Mouse (Mus musculus) liver, embryonic 16.5 days (tissue): Measurements from ENCODE around the gene Chrna1. TPM values are rescaled to one million over a fixed set of nuclear protein-coding genes. Genes with fewer than 3 reads are reported as not detected.

Experiments
- ATAC-seq: fragments of 200-750 bp; cut with Nextera tagmentation; 2 replicates; pipeline ENCODE4 v1.8.0; 2017; ENCODE audit warnings: low read depth, mild to moderate bottlenecking, moderate number of reproducible peaks, moderate library complexity
- H3K27ac ChIP-seq: fragments of 300-500 bp; sonication (generic); 2 replicates; pipeline ENCODE4 v1.5.1; 2014; ENCODE audit warnings: mild to moderate bottlenecking, low read length
- H3K27me3 ChIP-seq: fragments of 300-500 bp; sonication (generic); 2 replicates; pipeline ENCODE4 v1.6.1; 2014; ENCODE audit warnings: low read depth, low read length, mixed read lengths; ENCODE audit not compliant: control insufficient read depth, insufficient read depth
- H3K36me3 ChIP-seq: fragments of 300-500 bp; sonication (generic); 2 replicates; pipeline ENCODE4 v1.6.1; 2014; ENCODE audit warnings: mild to moderate bottlenecking; ENCODE audit not compliant: control insufficient read depth, insufficient read depth
- H3K4me1 ChIP-seq: fragments of 300-500 bp; sonication (generic); 2 replicates; pipeline ENCODE4 v1.6.1; 2014; ENCODE audit warnings: low read depth, low read length, mixed read lengths; ENCODE audit not compliant: control insufficient read depth
- H3K4me2 ChIP-seq: fragments of 300-500 bp; sonication (generic); 2 replicates; pipeline ENCODE4 v1.6.1; 2014; ENCODE audit warnings: low read depth, low read length, mixed read lengths
- H3K4me3 ChIP-seq: fragments of 300-500 bp; sonication (generic); 2 replicates; pipeline ENCODE4 v1.5.1; 2014; ENCODE audit warnings: low read depth, mild to moderate bottlenecking, low read length
- H3K9ac ChIP-seq: fragments of 300-500 bp; sonication (generic); 2 replicates; pipeline ENCODE4 v1.6.1; 2014; ENCODE audit warnings: low read depth, low read length
- H3K9me3 ChIP-seq: fragments of 300-500 bp; sonication (generic); replicated peaks from 2 replicates; pipeline ENCODE4 v1.6.1; 2016; ENCODE audit warnings: low read length; ENCODE audit not compliant: control insufficient read depth
- WGBS: fragments of 180-500 bp; shearing (Covaris S2); extraction: QIAGEN DNeasy Blood & Tissue Kit; methylation state at CpG from one replicate; pipeline ENCODE4 v1.1.7; 2014; ENCODE audit not compliant: insufficient replicate concordance; 5-methylcytosine and 5-hydroxymethylcytosine counted together
- polyA plus RNA-seq: library from polyadenylated mRNA; unstranded; fragments of >200 nt; fragmentation: Nextera tagmentation; extraction: Ambion mirVana; gene quantifications from 2 replicates; pipeline ENCODE4 v1.2.1, GENCODE M21; 2015

Gene Chrna1
- polyA plus RNA-seq, result 0.20 and 0.26 TPM in 2 replicates

GRCm38 (mm10) chr2:73580166-73580565 lies at the start of gene Chrna1:
Chrna1 (minus strand) TSS chr2:73580338.
- no peaks in the 10 kb centered on the region for H3K4me1 ChIP-seq
- no peak for ATAC-seq

GRCm38 (mm10) chr2:73618486-73619052 lies 38.4 kb upstream of the Chrna1 start:
- no peak overlapping the region for H3K27ac ChIP-seq
- H3K9me3 ChIP-seq, result no peaks in the 10 kb centered on the region
- H3K9ac ChIP-seq, result no peak overlapping the region
- no peaks in the 10 kb centered on the region for H3K27me3 ChIP-seq
- H3K4me2 ChIP-seq, result no peak overlapping the region
- H3K4me3 ChIP-seq, result no peak overlapping the region
- no peak for ATAC-seq
- H3K4me1 ChIP-seq, result no peaks in the 10 kb centered on the region
- WGBS, result 58% methylated on average over 4 of the region's 4 CpGs
- no peaks in the 10 kb centered on the region for H3K36me3 ChIP-seq

More at GRCm38 (mm10) chr2:73580166-73580565, at the start of gene Chrna1:
- no peak within 1 kb of the TSS for H3K4me2 ChIP-seq
- 78% methylated on average over 9 of the region's 9 CpGs for WGBS
- H3K27me3 ChIP-seq, result no peaks in the 10 kb centered on the region
- H3K4me3 ChIP-seq, result no peak within 1 kb of the TSS
- no peaks in the 10 kb centered on the region for H3K36me3 ChIP-seq
- no peak within 1 kb of the TSS for H3K27ac ChIP-seq
- H3K9ac ChIP-seq, result no peak within 1 kb of the TSS
- H3K9me3 ChIP-seq, result no peaks in the 10 kb centered on the region

GRCm38 (mm10) chr2:73616434-73617057 lies 36.4 kb upstream of the Chrna1 start:
- Histone ChIP-seq H3K9me3 (no peaks in the 10 kb centered on the region), H3K27ac (no peak overlapping the region), H3K4me1 (no peaks in the 10 kb centered on the region), H3K36me3 (no peaks in the 10 kb centered on the region), H3K4me3 (no peak overlapping the region), H3K27me3 (no peaks in the 10 kb centered on the region), H3K4me2 (no peak overlapping the region), H3K9ac (no peak overlapping the region)
- ATAC-seq, result peak; percentile 50
- WGBS, result 60% methylated on average over 17 of the region's 17 CpGs

GRCm38 (mm10) chr2:73615456-73615855 lies 35.3 kb upstream of the Chrna1 start:
- no peak overlapping the region for H3K27ac ChIP-seq
- H3K27me3 ChIP-seq, result no peaks in the 10 kb centered on the region
- no peak overlapping the region for H3K9ac ChIP-seq
- no peaks in the 10 kb centered on the region for H3K9me3 ChIP-seq
- no peak overlapping the region for H3K4me2 ChIP-seq
- ATAC-seq, result no peak
- 64% methylated on average over 5 of the region's 5 CpGs for WGBS
- H3K4me1 ChIP-seq, result no peaks in the 10 kb centered on the region
- H3K4me3 ChIP-seq, result no peak overlapping the region
- H3K36me3 ChIP-seq, result no peaks in the 10 kb centered on the region

GRCm38 (mm10) chr2:73614303-73614702 lies 34.2 kb upstream of the Chrna1 start:
- H3K9ac ChIP-seq, result no peak overlapping the region
- ATAC-seq, result no peak
- H3K9me3 ChIP-seq, result no peaks in the 10 kb centered on the region
- H3K36me3 ChIP-seq, result no peaks in the 10 kb centered on the region
- no peak overlapping the region for H3K27ac ChIP-seq
- H3K4me2 ChIP-seq, result no peak overlapping the region
- H3K4me3 ChIP-seq, result no peak overlapping the region
- H3K27me3 ChIP-seq, result no peaks in the 10 kb centered on the region
- 77% methylated on average over 8 of the region's 8 CpGs for WGBS
- H3K4me1 ChIP-seq, result no peaks in the 10 kb centered on the region

- H3K27me3 ChIP-seq, result no peaks in the 10 kb centered on the region
- H3K36me3 ChIP-seq, result no peaks in the 10 kb centered on the region
- H3K27ac ChIP-seq, result no peak overlapping the region
- H3K4me2 ChIP-seq, result no peak overlapping the region
- H3K9ac ChIP-seq, result no peak overlapping the region
- H3K4me3 ChIP-seq, result no peak overlapping the region
- H3K4me1 ChIP-seq, result no peaks in the 10 kb centered on the region
- no peak for ATAC-seq
- 68% methylated on average over 7 of the region's 7 CpGs for WGBS
- H3K9me3 ChIP-seq, result no peaks in the 10 kb centered on the region
Observed at GRCm38 (mm10) chr2:73612941-73613340, 32.8 kb upstream of the Chrna1 start.

GRCm38 (mm10) chr2:73612367-73612914 lies 32.3 kb upstream of the Chrna1 start:
- 68% methylated on average over 6 of the region's 6 CpGs for WGBS
- Histone ChIP-seq H3K27ac (no peak overlapping the region), H3K27me3 (no peaks in the 10 kb centered on the region), H3K9ac (no peak overlapping the region), H3K4me2 (no peak overlapping the region), H3K4me1 (no peaks in the 10 kb centered on the region), H3K4me3 (no peak overlapping the region), H3K9me3 (no peaks in the 10 kb centered on the region), H3K36me3 (no peaks in the 10 kb centered on the region)
- no peak for ATAC-seq

- no peak overlapping the region for H3K27ac ChIP-seq
- no peaks in the 10 kb centered on the region for H3K9me3 ChIP-seq
- no peak overlapping the region for H3K9ac ChIP-seq
- H3K27me3 ChIP-seq, result no peaks in the 10 kb centered on the region
- H3K36me3 ChIP-seq, result no peaks in the 10 kb centered on the region
- no peaks in the 10 kb centered on the region for H3K4me1 ChIP-seq
- 56% methylated on average over 6 of the region's 6 CpGs for WGBS
- no peak for ATAC-seq
- no peak overlapping the region for H3K4me2 ChIP-seq
- no peak overlapping the region for H3K4me3 ChIP-seq
Observed at GRCm38 (mm10) chr2:73611798-73612197, 31.7 kb upstream of the Chrna1 start.

GRCm38 (mm10) chr2:73609724-73610210 lies 29.6 kb upstream of the Chrna1 start:
- ATAC-seq, result no peak
- no peak overlapping the region for H3K4me2 ChIP-seq
- no peak overlapping the region for H3K27ac ChIP-seq
- H3K27me3 ChIP-seq, result no peaks in the 10 kb centered on the region
- H3K4me1 ChIP-seq, result no peaks in the 10 kb centered on the region
- no peak overlapping the region for H3K4me3 ChIP-seq
- H3K9ac ChIP-seq, result no peak overlapping the region
- WGBS, result 56% methylated on average over 3 of the region's 3 CpGs
- H3K9me3 ChIP-seq, result no peaks in the 10 kb centered on the region
- no peaks in the 10 kb centered on the region for H3K36me3 ChIP-seq
